Mouse (Mus musculus): ENCODE measurements at regions not wholly inside any gene's neighbourhood (a gene's known extent, or its start where the extent isn't known, plus 50 kb on each side); places are given as distances from the start of the nearest gene placed in this dataset.

DNA sequence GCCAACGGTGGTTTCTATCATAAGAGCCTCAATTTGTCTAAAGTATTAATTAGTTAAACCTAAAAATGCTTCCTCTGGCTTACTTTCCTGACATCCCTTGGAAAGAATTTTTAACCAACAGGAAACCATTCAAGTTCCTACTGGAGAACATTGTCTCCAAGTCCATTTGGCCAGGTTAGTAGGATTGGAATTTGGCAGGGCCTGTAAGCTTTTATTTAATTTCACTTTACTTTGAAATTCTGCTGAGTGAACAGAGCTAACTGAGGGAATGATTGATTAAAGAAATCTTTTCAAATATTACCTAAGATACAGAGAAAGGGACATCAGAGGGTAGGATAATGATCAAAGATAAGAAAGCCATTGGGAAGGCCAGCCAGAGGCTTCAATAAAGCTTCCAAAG is 102.4 kb upstream of the Sfrp2 start:
- no peaks in the 10 kb centered on the region for H3K4me1 ChIP-seq (replicated peaks; ENCODE audit: control insufficient read depth, insufficient read depth, low read length)
- no peak overlapping the region for H3K9ac ChIP-seq (ENCODE audit: low read depth, low read length)
- no peaks in the 10 kb centered on the region for H3K9me3 ChIP-seq (ENCODE audit: control insufficient read depth)
- no peak for TF ChIP-seq CTCF (IDR thresholded peaks at IDR 0.05; ENCODE audit: low read depth)
- ATAC-seq, result no peak
- H3K27me3 ChIP-seq (replicated peaks; ENCODE audit: control insufficient read depth, insufficient read depth, low read length), result no peaks in the 10 kb centered on the region
- no peak overlapping the region for H3K4me2 ChIP-seq (replicated peaks; ENCODE audit: low read depth)
- H3K4me3 ChIP-seq (ENCODE audit: low read depth, low read length), result no peak overlapping the region
- no peaks in the 10 kb centered on the region for H3K36me3 ChIP-seq (ENCODE audit: control insufficient read depth, insufficient read depth)
- 78% methylated on average over 1 of the region's 1 CpGs for WGBS
- no peak overlapping the region for H3K27ac ChIP-seq (ENCODE audit: low read depth, low read length)

- no peaks in the 10 kb centered on the region for H3K36me3 ChIP-seq (ENCODE audit: control insufficient read depth, insufficient read depth)
- ATAC-seq, result no peak
- H3K4me3 ChIP-seq (ENCODE audit: low read depth, low read length), result no peak overlapping the region
- H3K27me3 ChIP-seq (replicated peaks; ENCODE audit: control insufficient read depth, insufficient read depth, low read length), result no peaks in the 10 kb centered on the region
- H3K4me1 ChIP-seq (replicated peaks; ENCODE audit: control insufficient read depth, insufficient read depth, low read length), result no peaks in the 10 kb centered on the region
- no peaks in the 10 kb centered on the region for H3K9me3 ChIP-seq (ENCODE audit: control insufficient read depth)
- H3K27ac ChIP-seq (ENCODE audit: low read depth, low read length), result no peak overlapping the region
- TF ChIP-seq CTCF (IDR thresholded peaks at IDR 0.05; ENCODE audit: low read depth), result no peak
- no peak overlapping the region for H3K4me2 ChIP-seq (replicated peaks; ENCODE audit: low read depth)
- WGBS, result 89% methylated on average over 5 of the region's 5 CpGs
- H3K9ac ChIP-seq (ENCODE audit: low read depth, low read length), result no peak overlapping the region
Measured at GRCm38 (mm10) chr3:83676147-83676546, 90.0 kb upstream of the Sfrp2 start.

- H3K4me1 ChIP-seq (replicated peaks; ENCODE audit: control insufficient read depth, insufficient read depth, low read length), result no peaks in the 10 kb centered on the region
- no peak for ATAC-seq
- no peaks in the 10 kb centered on the region for H3K27me3 ChIP-seq (replicated peaks; ENCODE audit: control insufficient read depth, insufficient read depth, low read length)
- H3K9ac ChIP-seq (ENCODE audit: low read depth, low read length), result no peak overlapping the region
- no peak for TF ChIP-seq CTCF (IDR thresholded peaks at IDR 0.05; ENCODE audit: low read depth)
- H3K4me3 ChIP-seq (ENCODE audit: low read depth, low read length), result no peak overlapping the region
- no peaks in the 10 kb centered on the region for H3K9me3 ChIP-seq (ENCODE audit: control insufficient read depth)
- no peak overlapping the region for H3K27ac ChIP-seq (ENCODE audit: low read depth, low read length)
- 97% methylated on average over 15 of the region's 15 CpGs for WGBS
- H3K4me2 ChIP-seq (replicated peaks; ENCODE audit: low read depth), result no peak overlapping the region
- H3K36me3 ChIP-seq (ENCODE audit: control insufficient read depth, insufficient read depth), result no peaks in the 10 kb centered on the region
Measured at GRCm38 (mm10) chr3:83686611-83687010, 79.5 kb upstream of the Sfrp2 start.

- Histone ChIP-seq H3K27ac (ENCODE audit: low read depth, low read length) (no peak overlapping the region), H3K9ac (ENCODE audit: low read depth, low read length) (no peak overlapping the region), H3K9me3 (ENCODE audit: control insufficient read depth) (no peaks in the 10 kb centered on the region), H3K4me1 (replicated peaks; ENCODE audit: control insufficient read depth, insufficient read depth, low read length) (no peaks in the 10 kb centered on the region), H3K27me3 (replicated peaks; ENCODE audit: control insufficient read depth, insufficient read depth, low read length) (no peaks in the 10 kb centered on the region), H3K36me3 (ENCODE audit: control insufficient read depth, insufficient read depth) (no peaks in the 10 kb centered on the region), H3K4me2 (replicated peaks; ENCODE audit: low read depth) (no peak overlapping the region), H3K4me3 (ENCODE audit: low read depth, low read length) (no peak overlapping the region)
- no peak for TF ChIP-seq CTCF (IDR thresholded peaks at IDR 0.05; ENCODE audit: low read depth)
- WGBS, result 83% methylated on average over 4 of the region's 4 CpGs
- no peak for ATAC-seq
Measured at GRCm38 (mm10) chr3:83687503-83687902, 78.6 kb upstream of the Sfrp2 start.

GRCm38 (mm10) chr3:83689068-83689976 is 76.8 kb upstream of the Sfrp2 start:
- Histone ChIP-seq H3K9me3 (ENCODE audit: control insufficient read depth) (no peaks in the 10 kb centered on the region), H3K36me3 (ENCODE audit: control insufficient read depth, insufficient read depth) (no peaks in the 10 kb centered on the region), H3K4me2 (replicated peaks; ENCODE audit: low read depth) (no peak overlapping the region), H3K9ac (ENCODE audit: low read depth, low read length) (no peak overlapping the region), H3K4me3 (ENCODE audit: low read depth, low read length) (no peak overlapping the region), H3K4me1 (replicated peaks; ENCODE audit: control insufficient read depth, insufficient read depth, low read length) (no peaks in the 10 kb centered on the region), H3K27me3 (replicated peaks; ENCODE audit: control insufficient read depth, insufficient read depth, low read length) (no peaks in the 10 kb centered on the region), H3K27ac (ENCODE audit: low read depth, low read length) (no peak overlapping the region)
- no peak for ATAC-seq
- no peak for TF ChIP-seq CTCF (IDR thresholded peaks at IDR 0.05; ENCODE audit: low read depth)
- WGBS, result 61% methylated on average over 12 of the region's 12 CpGs

- Histone ChIP-seq H3K9ac (ENCODE audit: low read depth, low read length) (no peak overlapping the region), H3K4me2 (replicated peaks; ENCODE audit: low read depth) (no peak overlapping the region), H3K27ac (ENCODE audit: low read depth, low read length) (no peak overlapping the region), H3K4me1 (replicated peaks; ENCODE audit: control insufficient read depth, insufficient read depth, low read length) (no peaks in the 10 kb centered on the region), H3K4me3 (ENCODE audit: low read depth, low read length) (no peak overlapping the region), H3K27me3 (replicated peaks; ENCODE audit: control insufficient read depth, insufficient read depth, low read length) (no peaks in the 10 kb centered on the region), H3K36me3 (ENCODE audit: control insufficient read depth, insufficient read depth) (no peaks in the 10 kb centered on the region), H3K9me3 (ENCODE audit: control insufficient read depth) (no peaks in the 10 kb centered on the region)
- WGBS, result 52% methylated on average over 5 of the region's 5 CpGs
- no peak for ATAC-seq
- no peak for TF ChIP-seq CTCF (IDR thresholded peaks at IDR 0.05; ENCODE audit: low read depth)
Measured at GRCm38 (mm10) chr3:83694505-83694904, 71.6 kb upstream of the Sfrp2 start.
